ENCODE assay signal across 14 mouse cellular contexts in genomic region chr14:11620962-11621568, GRCm38 (mm10).
DNase-seq lines count a peak whose midpoint lies in the region; ATAC-seq and TF ChIP-seq lines count a peak whose summit lies in the region.
"Had no signal": no experiment of that assay in that cellular context is flagged by ENCODE, and none has a peak within 500 bp of the region (broad histone marks: within the 10 kb centered on the region; RNA-seq: fewer than 3 reads in every experiment).

No protein-coding gene starts in this region.

- H3K27ac ChIP-seq in embryonic facial prominence, embryonic 10.5 days (replicated peaks), result peak overlapping the region; percentile 19; the same call in 1 of the 2 replicates
- peak overlapping the region; percentile 25; the same call in 1 of the 2 replicates for H3K27ac ChIP-seq in hindbrain, embryonic 16.5 days (ENCODE audit: low read depth, low read length)
- 0 out of 2 replicates have a peak overlapping the region, but pooled peaks have one; percentile 26 for H3K27ac ChIP-seq in midbrain, embryonic 14.5 days (replicated peaks; ENCODE audit: low read depth, low read length)
- H3K27ac ChIP-seq: embryonic facial prominence, embryonic 15.5 days; limb, embryonic 15.5 days; lung, embryonic 15.5 days had no signal

- ATAC-seq in hindbrain, embryonic 16.5 days, result 0 out of 2 replicates have a peak, but pooled peaks have one; percentile 7
- ATAC-seq in midbrain, embryonic 14.5 days (ENCODE audit: low FRiP score, low TSS enrichment), result peak; percentile 40

- WGBS in embryonic facial prominence, embryonic 10.5 days, result 22% methylated on average over 10 of the region's 10 CpGs
- 23% methylated on average over 10 of the region's 10 CpGs for WGBS in hindbrain, embryonic 16.5 days
- 23% methylated on average over 10 of the region's 10 CpGs for WGBS in midbrain, embryonic 14.5 days
- WGBS in lung, adult 2 months, result 65% methylated on average over 10 of the region's 10 CpGs

- H3K4me3 ChIP-seq in embryonic facial prominence, embryonic 10.5 days, result 0 out of 2 replicates have a peak overlapping the region, but pooled peaks have one; percentile 1
- H3K4me3 ChIP-seq in hindbrain, embryonic 16.5 days (ENCODE audit: low read length), result no peak overlapping the region
- H3K4me3 ChIP-seq in midbrain, embryonic 14.5 days (replicated peaks; ENCODE audit: low read depth, low read length), result no peak overlapping the region
- H3K4me3 ChIP-seq in lung, adult 2 months (replicated peaks; ENCODE audit: extremely low read depth, low read depth, low read length), result no peak overlapping the region
- H3K4me3 ChIP-seq: embryonic facial prominence, embryonic 15.5 days; heart, embryonic 12.5 days; limb, embryonic 15.5 days; lung, embryonic 15.5 days had no signal

- peak; percentile 34 for DNase-seq in embryo, embryonic 10 days (ENCODE audit: low spot score)
- peak; percentile 58 for DNase-seq in embryonic facial prominence, embryonic 10.5 days (ENCODE audit: low spot score)
- peak; percentile 26 for DNase-seq in midbrain, embryonic 14.5 days
- DNase-seq in spleen, adult 12 weeks (ENCODE audit: low spot score), result no peak
- no peak for DNase-seq in lung, adult 2 months
- no peak for DNase-seq in testis, postnatal 10 days (ENCODE audit: low spot score)
- no peak for DNase-seq in heart, postnatal 10 days
- DNase-seq: adrenal gland, postnatal 25 days had no signal

- H3K4me2 ChIP-seq in hindbrain, embryonic 16.5 days (ENCODE audit: low read length), result no peak overlapping the region
- H3K4me2 ChIP-seq in midbrain, embryonic 14.5 days (ENCODE audit: low read length), result no peak overlapping the region
- H3K4me2 ChIP-seq: embryonic facial prominence, embryonic 15.5 days; heart, embryonic 12.5 days; limb, embryonic 15.5 days; lung, embryonic 15.5 days had no signal

- TF ChIP-seq POLR2A in lung, adult 2 months (IDR thresholded peaks at IDR 0.05; ENCODE audit: borderline replicate concordance, extremely low read depth, low read depth, low read length), result no peak

- intact Hi-C loops in heart, postnatal 10 days (cut with DNase I), result no loop called here

- H3K4me1 ChIP-seq in embryonic facial prominence, embryonic 10.5 days, result peaks cover 63% of the 10 kb centered on the region
- peaks cover 18% of the 10 kb centered on the region for H3K4me1 ChIP-seq in hindbrain, embryonic 16.5 days (ENCODE audit: control insufficient read depth, insufficient read depth, low read depth, low read length)
- peaks cover 16% of the 10 kb centered on the region for H3K4me1 ChIP-seq in midbrain, embryonic 14.5 days (ENCODE audit: control insufficient read depth, insufficient read depth, low read length)
- H3K4me1 ChIP-seq in lung, adult 2 months (ENCODE audit: control insufficient read depth, insufficient read depth, low read length), result peaks cover 15% of the 10 kb centered on the region

- TF ChIP-seq CTCF in lung, adult 2 months (IDR thresholded peaks at IDR 0.05; ENCODE audit: insufficient read depth, low read length), result no peak

- H3K27me3 ChIP-seq in embryonic facial prominence, embryonic 10.5 days (replicated peaks; ENCODE audit: low read depth, poor library complexity, severe bottlenecking), result no peaks in the 10 kb centered on the region
- no peaks in the 10 kb centered on the region for H3K27me3 ChIP-seq in hindbrain, embryonic 16.5 days (replicated peaks; ENCODE audit: control insufficient read depth, insufficient read depth, low read length)
- H3K27me3 ChIP-seq in midbrain, embryonic 14.5 days (ENCODE audit: control insufficient read depth, insufficient read depth, low read length), result no peaks in the 10 kb centered on the region
- H3K27me3 ChIP-seq: CH12.LX; embryonic facial prominence, embryonic 15.5 days; heart, embryonic 12.5 days; limb, embryonic 15.5 days had no signal

- H3K36me3 ChIP-seq in embryonic facial prominence, embryonic 10.5 days (replicated peaks), result no peaks in the 10 kb centered on the region
- no peaks in the 10 kb centered on the region for H3K36me3 ChIP-seq in hindbrain, embryonic 16.5 days (ENCODE audit: control insufficient read depth, insufficient read depth, low read length)
- H3K36me3 ChIP-seq in midbrain, embryonic 14.5 days (ENCODE audit: control insufficient read depth, insufficient read depth, low read length), result no peaks in the 10 kb centered on the region
- H3K36me3 ChIP-seq: embryonic facial prominence, embryonic 15.5 days; heart, embryonic 12.5 days; limb, embryonic 15.5 days; lung, embryonic 15.5 days had no signal

- H3K9ac ChIP-seq in hindbrain, embryonic 16.5 days (ENCODE audit: low read depth, low read length), result 0 out of 2 replicates have a peak overlapping the region, but pooled peaks have one; percentile 8
- 0 out of 2 replicates have a peak overlapping the region, but pooled peaks have one; percentile 20 for H3K9ac ChIP-seq in midbrain, embryonic 14.5 days (replicated peaks; ENCODE audit: low read length)
- H3K9ac ChIP-seq: embryonic facial prominence, embryonic 15.5 days; heart, embryonic 12.5 days; limb, embryonic 15.5 days; lung, embryonic 15.5 days had no signal

- H3K9me3 ChIP-seq in embryonic facial prominence, embryonic 10.5 days, result no peaks in the 10 kb centered on the region
- no peaks in the 10 kb centered on the region for H3K9me3 ChIP-seq in hindbrain, embryonic 16.5 days (ENCODE audit: control insufficient read depth, low read length)
- H3K9me3 ChIP-seq in midbrain, embryonic 14.5 days (ENCODE audit: control insufficient read depth, low read length), result no peaks in the 10 kb centered on the region
- H3K9me3 ChIP-seq: embryonic facial prominence, embryonic 15.5 days; heart, embryonic 12.5 days; limb, embryonic 15.5 days; lung, embryonic 15.5 days had no signal

Comparison
In these comparisons a context has a peak if more than half of its experiments do, and no peak if none do; other contexts are left out.
1. DNase-seq: peak in embryo, embryonic 10 days (single experiment), embryonic facial prominence, embryonic 10.5 days (single experiment) and midbrain, embryonic 14.5 days (single experiment); none in spleen, adult 12 weeks (single experiment), lung, adult 2 months (single experiment), testis, postnatal 10 days (single experiment) and heart, postnatal 10 days (0 of 2).
2. Peak in every context shown above with its lines, with median percentiles within 50 percentile points of each other: H3K27ac ChIP-seq.